Mouse (Mus musculus) liver, adult 2 months (tissue): Measurements from ENCODE around the gene Sf3b2.
"Not testable (repeated sequence)": the region's sequence is repeated elsewhere in the genome, so short reads cannot be mapped to it uniquely, and the experiment has no call there.

Source experiments
- CTCF ChIP-seq: fragments of 200-500 bp; IDR thresholded peaks from 2 replicates; pipeline ENCODE4 v1.5.1; 2011; ENCODE audit warnings: low read depth, low read length, control low read depth
- POLR2A ChIP-seq: fragments of 200-500 bp; IDR thresholded peaks from 2 replicates; pipeline ENCODE4 v1.6.1; 2011; ENCODE audit warnings: low read length, control low read depth; ENCODE audit not compliant: insufficient read depth; ENCODE audit errors: extremely low read depth

DNA sequence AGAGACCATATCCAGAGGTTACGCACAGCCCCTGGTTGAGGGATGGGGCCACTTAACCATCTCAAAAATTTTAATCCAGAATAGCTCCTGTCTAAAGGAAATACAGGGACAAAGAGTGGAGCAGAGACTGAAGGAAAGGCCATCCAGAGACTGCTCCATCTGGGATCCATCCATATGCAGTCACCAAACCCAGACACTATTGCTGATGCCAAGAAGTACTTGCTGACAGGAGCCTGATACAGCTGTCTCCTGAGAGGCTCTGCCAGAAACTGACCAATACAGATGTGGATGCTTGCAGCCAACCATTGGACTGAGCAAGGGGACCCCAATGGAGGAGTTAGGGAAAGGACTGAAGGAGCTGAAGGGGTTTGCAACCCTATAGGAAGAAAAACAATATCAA, 58.3 kb downstream of the Sf3b2 start:
- TF ChIP-seq CTCF, POLR2A: not testable (repeated sequence)
